Mouse (Mus musculus) hindbrain, embryonic 16.5 days (tissue): ENCODE data around the gene Casp3. TPM values are rescaled to one million over a fixed set of nuclear protein-coding genes. Genes with fewer than 3 reads are reported as not detected.
"Not testable (repeated sequence)": the region's sequence is repeated elsewhere in the genome, so short reads cannot be mapped to it uniquely, and the experiment has no call there.

ENCODE experiments used
- ATAC-seq: fragments of 200-750 bp; cut with Nextera tagmentation; 2 replicates; pipeline ENCODE4 v1.8.0; 2017; ENCODE audit warnings: moderate TSS enrichment, moderate library complexity
- H3K27ac ChIP-seq: fragments of 300-500 bp; sonication (generic); 2 replicates; pipeline ENCODE4 v1.5.1; 2014; ENCODE audit warnings: low read depth, mild to moderate bottlenecking, control low read depth, low read length, moderate library complexity
- H3K27me3 ChIP-seq: fragments of 300-500 bp; sonication (generic); replicated peaks from 2 replicates; pipeline ENCODE4 v1.6.1; 2014; ENCODE audit warnings: low read length; ENCODE audit not compliant: control insufficient read depth, insufficient read depth
- H3K36me3 ChIP-seq: fragments of 300-500 bp; sonication (generic); 2 replicates; pipeline ENCODE4 v1.6.1; 2014; ENCODE audit warnings: mild to moderate bottlenecking, low read length, moderate library complexity, mixed read lengths; ENCODE audit not compliant: control insufficient read depth, insufficient read depth
- H3K4me1 ChIP-seq: fragments of 300-500 bp; sonication (generic); 2 replicates; pipeline ENCODE4 v1.6.1; 2014; ENCODE audit warnings: low read depth, low read length; ENCODE audit not compliant: control insufficient read depth, insufficient read depth
- H3K4me2 ChIP-seq: fragments of 300-500 bp; sonication (generic); 2 replicates; pipeline ENCODE4 v1.6.1; 2014; ENCODE audit warnings: mild to moderate bottlenecking, low read length, control low read depth, moderate library complexity
- H3K4me3 ChIP-seq: fragments of 300-500 bp; sonication (generic); 2 replicates; pipeline ENCODE4 v1.5.1; 2014; ENCODE audit warnings: mild to moderate bottlenecking, low read length, control low read depth, moderate library complexity
- H3K9ac ChIP-seq: fragments of 300-500 bp; sonication (generic); 2 replicates; pipeline ENCODE4 v1.6.1; 2014; ENCODE audit warnings: low read depth, mild to moderate bottlenecking, control low read depth, low read length, moderate library complexity
- H3K9me3 ChIP-seq: fragments of 300-500 bp; sonication (generic); 2 replicates; pipeline ENCODE4 v1.6.1; 2014; ENCODE audit warnings: mild to moderate bottlenecking, low read length, moderate library complexity; ENCODE audit not compliant: control insufficient read depth
- WGBS: fragments of 180-500 bp; shearing (Covaris S2); extraction: QIAGEN DNeasy Blood & Tissue Kit; methylation state at CpG from one replicate; pipeline ENCODE4 v1.1.7; 2014; 5-methylcytosine and 5-hydroxymethylcytosine counted together
- polyA plus RNA-seq: library from polyadenylated mRNA; unstranded; fragments of >200 nt; fragmentation: Nextera tagmentation; extraction: Ambion mirVana; gene quantifications from 2 replicates; pipeline ENCODE4 v1.2.1, GENCODE M21; 2015

The Casp3 gene
- 213 and 225 TPM in 2 replicates for polyA plus RNA-seq

DNA sequence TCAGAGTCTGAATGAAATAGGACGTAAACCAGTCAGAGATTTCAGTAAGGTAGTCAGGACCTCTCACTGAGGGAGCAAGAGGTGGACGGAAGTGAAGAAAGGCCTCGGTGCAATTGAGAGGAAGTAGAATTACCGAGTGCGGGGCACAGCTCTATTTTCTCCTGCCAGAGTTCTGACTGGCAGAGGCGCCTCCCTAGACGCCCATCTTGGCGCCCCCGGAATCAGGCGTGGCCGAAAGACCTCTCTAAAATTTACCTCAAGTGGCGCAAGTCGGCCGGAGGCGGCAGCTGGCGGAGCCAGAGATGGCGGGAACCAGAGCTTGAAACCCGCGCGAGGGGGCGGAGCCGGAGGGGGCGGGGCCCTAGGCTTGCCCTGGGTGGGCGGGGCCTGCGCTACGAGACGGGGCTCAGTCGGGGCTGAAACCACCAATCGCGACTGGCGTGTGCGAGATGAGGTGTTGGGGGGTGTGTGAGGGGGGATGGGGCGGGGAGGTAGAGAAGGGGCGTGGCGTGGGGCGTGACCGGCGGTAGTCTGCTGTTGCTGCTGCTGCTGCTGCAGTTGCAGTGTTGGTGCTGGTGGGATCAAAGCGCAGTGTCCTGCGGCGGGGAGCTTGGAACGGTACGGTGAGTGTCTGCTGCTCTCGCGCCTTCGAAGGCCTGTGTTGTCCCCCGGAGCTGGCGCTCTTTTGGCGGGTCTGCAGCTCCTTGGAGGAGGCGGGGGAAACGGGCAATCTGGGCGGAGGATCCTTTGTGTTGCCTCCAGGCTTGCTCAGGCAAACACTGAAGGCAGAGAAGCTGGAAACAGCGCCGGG is at the start of gene Casp3, which contains the start of gene Primpol:
Gene Casp3 (plus strand): TSS at position 413 of the 811 bp plus-strand sequence.
Gene Primpol (minus strand): TSS at position 334 of the 811 bp plus-strand sequence.
- H3K9me3 ChIP-seq = no peaks in the 10 kb centered on the region
- H3K4me2 ChIP-seq = peak within 1 kb of the TSS; percentile 89
- H3K9ac ChIP-seq = peak within 1 kb of the TSS; percentile 92
- H3K27me3 ChIP-seq = no peaks in the 10 kb centered on the region
- peak within 1 kb of the TSS; percentile 95 for H3K27ac ChIP-seq
- H3K4me1 ChIP-seq = peaks cover 11% of the 10 kb centered on the region
- peak within 1 kb of the TSS; percentile 89 for H3K4me3 ChIP-seq
- under 1% methylated on average over 48 of the region's 54 CpGs for WGBS
- H3K36me3 ChIP-seq = no peaks in the 10 kb centered on the region
- ATAC-seq = peak; percentile 98

GRCm38 (mm10) chr8:46567946-46568345 is 49.1 kb upstream of the Casp3 start:
- Histone ChIP-seq H3K4me3 (no peak overlapping the region), H3K36me3 (no peaks in the 10 kb centered on the region; the same call in 1 of the 2 replicates), H3K4me1 (no peaks in the 10 kb centered on the region), H3K4me2 (no peak overlapping the region), H3K9me3 (no peaks in the 10 kb centered on the region), H3K9ac (no peak overlapping the region), H3K27ac (no peak overlapping the region), H3K27me3 (no peaks in the 10 kb centered on the region)
- 94% methylated on average over 8 of the region's 8 CpGs for WGBS
- no peak for ATAC-seq

GRCm38 (mm10) chr8:46568942-46569341 is 48.1 kb upstream of the Casp3 start:
- H3K4me2 ChIP-seq = no peak overlapping the region
- H3K4me1 ChIP-seq = no peaks in the 10 kb centered on the region
- H3K27me3 ChIP-seq = no peaks in the 10 kb centered on the region
- no peak overlapping the region for H3K27ac ChIP-seq
- no peak overlapping the region for H3K9ac ChIP-seq
- no peaks in the 10 kb centered on the region; the same call in 1 of the 2 replicates for H3K36me3 ChIP-seq
- WGBS = 81% methylated on average over 2 of the region's 2 CpGs
- no peak for ATAC-seq
- no peaks in the 10 kb centered on the region for H3K9me3 ChIP-seq
- no peak overlapping the region for H3K4me3 ChIP-seq

DNA sequence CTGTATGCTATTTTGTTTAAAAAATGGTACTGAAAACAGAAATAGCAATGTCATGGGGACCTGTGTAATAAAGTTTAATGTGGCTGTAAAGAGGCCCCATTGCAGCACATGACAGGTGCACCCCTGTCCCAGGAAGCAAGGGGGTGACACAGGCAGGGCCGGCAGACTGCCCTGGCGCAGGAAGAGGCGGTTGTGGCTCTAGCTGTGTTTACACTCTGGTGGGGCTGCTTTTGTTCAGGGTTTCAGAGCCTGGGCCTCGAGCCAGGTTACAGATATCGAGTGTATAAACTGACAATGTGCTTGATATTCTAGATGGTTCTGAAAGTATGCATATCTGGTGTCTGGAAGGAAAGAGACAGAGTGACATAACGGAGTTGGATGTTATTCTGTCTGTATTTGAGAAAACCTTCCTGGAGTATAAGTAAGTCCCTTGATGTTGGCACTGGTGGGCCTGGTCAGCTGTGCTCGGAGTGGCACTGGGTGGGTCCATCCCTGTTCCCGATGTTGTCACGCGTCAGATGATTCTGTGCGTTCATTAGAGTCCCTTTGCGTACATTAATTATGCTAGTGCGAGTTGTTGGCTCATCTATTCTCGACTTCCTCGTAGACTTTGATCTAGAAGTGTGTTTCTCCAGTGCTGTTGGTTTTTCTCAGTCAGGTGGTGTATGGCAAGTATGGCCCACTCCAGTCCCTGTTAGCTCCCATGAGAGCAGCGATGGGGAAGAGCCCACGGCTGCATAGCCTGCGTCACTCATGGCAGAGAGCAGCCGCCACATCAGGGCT is 47.2 kb upstream of the Casp3 start:
- no peaks in the 10 kb centered on the region for H3K27me3 ChIP-seq
- no peaks in the 10 kb centered on the region for H3K9me3 ChIP-seq
- H3K4me3 ChIP-seq = no peak overlapping the region
- H3K36me3 ChIP-seq = no peaks in the 10 kb centered on the region; the same call in 1 of the 2 replicates
- no peak overlapping the region for H3K9ac ChIP-seq
- no peaks in the 10 kb centered on the region for H3K4me1 ChIP-seq
- no peak for ATAC-seq
- no peak overlapping the region for H3K4me2 ChIP-seq
- 87% methylated on average over 19 of the region's 19 CpGs for WGBS
- no peak overlapping the region for H3K27ac ChIP-seq

GRCm38 (mm10) chr8:46570673-46571072 is 46.4 kb upstream of the Casp3 start:
- H3K4me2 ChIP-seq = no peak overlapping the region
- WGBS = 94% methylated on average over 9 of the region's 14 CpGs
- H3K9ac ChIP-seq = no peak overlapping the region
- H3K4me3 ChIP-seq = no peak overlapping the region
- no peaks in the 10 kb centered on the region for H3K9me3 ChIP-seq
- H3K4me1 ChIP-seq = no peaks in the 10 kb centered on the region
- no peaks in the 10 kb centered on the region for H3K36me3 ChIP-seq
- ATAC-seq = no peak
- H3K27me3 ChIP-seq = no peaks in the 10 kb centered on the region
- H3K27ac ChIP-seq = no peak overlapping the region

- Histone ChIP-seq H3K9me3 (no peaks in the 10 kb centered on the region), H3K4me1 (no peaks in the 10 kb centered on the region), H3K4me2 (no peak overlapping the region), H3K27ac (no peak overlapping the region), H3K9ac (no peak overlapping the region), H3K27me3 (no peaks in the 10 kb centered on the region), H3K4me3 (no peak overlapping the region), H3K36me3 (peaks cover 7% of the 10 kb centered on the region; the same call in 1 of the 2 replicates)
- 84% methylated on average over 2 of the region's 2 CpGs for WGBS
- no peak for ATAC-seq
Measured at GRCm38 (mm10) chr8:46573446-46573845, 43.6 kb upstream of the Casp3 start.

DNA sequence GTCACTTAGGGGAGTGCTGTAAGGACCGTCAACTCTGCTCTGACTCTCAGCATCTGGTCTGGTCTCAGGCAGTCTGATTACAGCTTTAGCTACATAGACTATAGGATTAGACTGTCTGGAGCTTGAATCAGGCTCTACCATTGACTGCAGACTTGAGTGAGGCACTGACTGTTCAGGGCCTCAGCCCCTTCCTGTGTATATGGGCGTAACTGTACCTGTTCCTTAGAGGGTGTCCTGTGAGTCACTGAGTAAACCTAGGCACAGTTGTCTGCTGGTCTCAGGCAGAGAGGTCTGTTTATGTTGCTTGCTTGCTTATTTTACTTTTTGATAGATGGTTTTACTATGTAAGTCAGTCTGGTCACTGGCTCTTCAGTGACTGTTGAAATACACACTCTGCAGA is 43.1 kb upstream of the Casp3 start:
- Histone ChIP-seq H3K4me3 (no peak overlapping the region), H3K27me3 (no peaks in the 10 kb centered on the region), H3K9me3 (no peaks in the 10 kb centered on the region), H3K4me1 (no peaks in the 10 kb centered on the region), H3K27ac (no peak overlapping the region), H3K36me3 (peaks cover 10% of the 10 kb centered on the region), H3K4me2 (no peak overlapping the region), H3K9ac (no peak overlapping the region)
- WGBS = 91% methylated on average over 2 of the region's 2 CpGs
- ATAC-seq = no peak

DNA sequence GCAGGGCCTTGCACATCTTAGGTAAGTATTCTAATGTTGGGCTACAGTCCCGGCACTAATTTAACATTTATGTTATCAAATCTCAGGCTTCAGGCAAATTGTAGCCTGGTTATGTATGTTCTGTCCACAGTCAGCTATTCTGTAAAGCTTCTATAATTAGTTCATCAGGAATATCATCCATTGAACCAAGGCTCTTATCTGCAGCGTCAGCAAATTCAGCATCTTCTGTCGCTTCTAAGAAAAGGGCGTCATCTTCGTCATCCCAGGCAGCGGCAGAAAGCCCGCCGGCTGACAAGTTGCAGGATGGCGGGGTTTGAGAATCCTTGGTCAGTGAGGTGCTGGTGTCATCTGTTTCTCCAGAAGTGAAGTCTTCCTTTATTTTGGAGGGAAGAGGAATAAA is 38.3 kb upstream of the Casp3 start:
- H3K4me1 ChIP-seq = no peaks in the 10 kb centered on the region
- no peak overlapping the region for H3K27ac ChIP-seq
- no peaks in the 10 kb centered on the region for H3K27me3 ChIP-seq
- 96% methylated on average over 9 of the region's 9 CpGs for WGBS
- peaks cover 15% of the 10 kb centered on the region for H3K36me3 ChIP-seq
- no peak for ATAC-seq
- H3K9me3 ChIP-seq = no peaks in the 10 kb centered on the region
- no peak overlapping the region for H3K9ac ChIP-seq
- no peak overlapping the region for H3K4me3 ChIP-seq
- no peak overlapping the region for H3K4me2 ChIP-seq

DNA sequence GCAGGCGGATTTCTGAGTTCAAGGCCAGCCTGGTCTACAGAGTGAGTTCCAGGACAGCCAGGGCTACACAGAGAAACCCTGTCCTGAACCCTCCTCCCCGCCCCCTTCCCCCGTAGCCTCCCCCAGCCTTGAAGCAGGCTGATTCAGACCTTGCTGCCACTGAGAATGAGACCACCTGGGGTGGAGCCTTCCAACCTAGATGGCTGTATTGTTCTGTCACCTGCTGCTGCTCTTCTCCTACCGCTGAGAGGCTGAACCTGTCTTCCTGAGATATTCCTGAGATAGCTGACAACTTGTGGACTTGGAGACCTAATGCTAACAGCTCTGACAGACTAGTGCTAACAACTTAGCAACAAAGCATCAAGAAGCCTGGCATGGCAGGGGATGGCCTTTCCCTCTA is 32.8 kb upstream of the Casp3 start:
- 45% methylated on average over 4 of the region's 4 CpGs for WGBS
- not testable (repeated sequence) for H3K27ac ChIP-seq, H3K27me3 ChIP-seq, H3K4me3 ChIP-seq, H3K4me1 ChIP-seq, H3K4me2 ChIP-seq, H3K36me3 ChIP-seq, H3K9ac ChIP-seq, H3K9me3 ChIP-seq, ATAC-seq
